Mouse (Mus musculus) MEL (cell line): Measurements from ENCODE around the gene Atrnl1.

Experiments
- CHD1 ChIP-seq: IDR thresholded peaks from 2 replicates; pipeline ENCODE4 v1.6.1; 2012; ENCODE audit warnings: low read depth, mild to moderate bottlenecking, inconsistent platforms, low read length, improper control_type of control experiment
- CTCF ChIP-seq, 3 experiments: IDR thresholded peaks in 2 of 3; conservative IDR thresholded peaks in 1 of 3; 2 replicates each; pipeline ENCODE4 v1.5.1; 2011 to 2012; ENCODE audit warnings: low read length in 3 of 3, low read depth in 2 of 3, mild to moderate bottlenecking in 2 of 3, improper control_type of control experiment in 1 of 3, inconsistent platforms in 1 of 3, mixed read lengths in 1 of 3, moderate library complexity in 1 of 3; ENCODE audit not compliant: control insufficient read depth in 1 of 3, insufficient read depth in 1 of 3, poor library complexity in 1 of 3, severe bottlenecking in 1 of 3
- E2F4 ChIP-seq: IDR thresholded peaks from 2 replicates; pipeline ENCODE4 v1.6.1; 2011; ENCODE audit warnings: low read depth, low read length, improper control_type of control experiment, borderline replicate concordance
- GABPA ChIP-seq: IDR thresholded peaks from 2 replicates; pipeline ENCODE4 v1.6.1; 2012; ENCODE audit warnings: low read depth, mild to moderate bottlenecking, inconsistent platforms, low read length, improper control_type of control experiment, moderate library complexity
- HCFC1 ChIP-seq: IDR thresholded peaks from 2 replicates; pipeline ENCODE4 v1.6.1; 2012; ENCODE audit warnings: low read depth, mild to moderate bottlenecking, inconsistent platforms, low read length, improper control_type of control experiment, moderate library complexity
- NRF1 ChIP-seq: IDR thresholded peaks from 2 replicates; pipeline ENCODE4 v1.6.1; 2014; ENCODE audit warnings: low read depth, mild to moderate bottlenecking, inconsistent platforms, low read length, improper control_type of control experiment, moderate library complexity; ENCODE audit not compliant: poor library complexity, insufficient read depth, severe bottlenecking
- POLR2A ChIP-seq, 2 experiments: IDR thresholded peaks; 2 replicates each; pipeline ENCODE4 v1.6.1; 2011 to 2012; ENCODE audit warnings: low read length in 2 of 2, mild to moderate bottlenecking in 2 of 2, control low read depth in 1 of 2, improper control_type of control experiment in 1 of 2, low read depth in 1 of 2, moderate library complexity in 1 of 2; ENCODE audit not compliant: control insufficient read depth in 1 of 2, insufficient read depth in 1 of 2, poor library complexity in 1 of 2
- POLR2AphosphoS2 ChIP-seq: IDR thresholded peaks from 2 replicates; pipeline ENCODE4 v1.6.1; 2011; ENCODE audit warnings: low read length, improper control_type of control experiment
- TAL1 ChIP-seq: IDR thresholded peaks from 2 replicates; pipeline ENCODE4 v1.6.1; 2012; ENCODE audit warnings: mild to moderate bottlenecking, inconsistent platforms, low read length, moderate library complexity, mixed read lengths

DNA sequence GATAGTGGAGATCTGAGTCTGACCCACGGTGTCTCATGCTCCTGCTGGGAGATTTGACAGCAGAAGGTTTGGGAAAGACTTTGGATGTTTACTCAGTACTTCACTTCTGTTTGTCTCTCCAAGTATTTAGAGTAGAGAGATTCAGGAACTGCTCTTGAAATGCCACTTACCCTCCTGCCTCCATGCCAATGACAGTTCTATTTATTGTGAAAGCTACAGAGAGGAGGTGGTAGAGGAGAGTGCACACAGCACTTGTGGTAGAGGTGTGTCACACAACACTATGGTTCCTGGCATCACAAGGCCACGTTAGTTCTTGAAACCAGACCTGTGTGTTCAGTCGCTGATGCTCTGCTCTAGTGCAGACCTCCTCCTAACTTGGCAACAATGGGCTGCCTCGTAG, 257.5 kb downstream of the Atrnl1 start:
- TF ChIP-seq POLR2A (IDR thresholded peaks at IDR 0.05; ENCODE audit: control insufficient read depth in 1 of 2, insufficient read depth in 1 of 2, low read depth in 1 of 2, low read length in 2 of 2, poor library complexity in 1 of 2) (no peak), POLR2AphosphoS2 (no peak), CTCF (IDR thresholded peaks at IDR 0.05 in 2 of 3, conservative IDR thresholded peaks at IDR 0.05 in 1 of 3; ENCODE audit: control insufficient read depth in 1 of 3, insufficient read depth in 1 of 3, low read depth in 2 of 3, low read length in 3 of 3, poor library complexity in 1 of 3, severe bottlenecking in 1 of 3) (no peak), HCFC1 (no peak), E2F4 (no peak), GABPA (no peak), TAL1 (no peak), CHD1 (no peak), NRF1 (no peak)
